Mouse (Mus musculus): Measurements from ENCODE around the gene Pitpnm1.

Pitpnm1 gene

GRCm38 (mm10) chr19:4068717-4069410 is 30.9 kb upstream of the Pitpnm1 start:
- no peak for DNase-seq (ENCODE audit: low spot score in 2 of 2)

- no peak for DNase-seq (ENCODE audit: low spot score in 2 of 2)
Measured at GRCm38 (mm10) chr19:4070311-4070710, 29.5 kb upstream of the Pitpnm1 start.

GRCm38 (mm10) chr19:4070756-4071155 is 29.0 kb upstream of the Pitpnm1 start:
- DNase-seq (ENCODE audit: low spot score in 2 of 2) = no peak

GRCm38 (mm10) chr19:4071406-4071805 is 28.4 kb upstream of the Pitpnm1 start:
- DNase-seq (ENCODE audit: low spot score in 2 of 2) = no peak

- no peak for DNase-seq (ENCODE audit: low spot score in 2 of 2)
Measured at GRCm38 (mm10) chr19:4072706-4073424, 26.9 kb upstream of the Pitpnm1 start.

- DNase-seq (ENCODE audit: low spot score in 2 of 2) = no peak
Measured at GRCm38 (mm10) chr19:4075531-4075930, 24.3 kb upstream of the Pitpnm1 start.

- no peak for DNase-seq (ENCODE audit: low spot score in 2 of 2)
Measured at GRCm38 (mm10) chr19:4079594-4079993, 20.2 kb upstream of the Pitpnm1 start.

- DNase-seq (ENCODE audit: low spot score in 2 of 2) = no peak
Measured at GRCm38 (mm10) chr19:4080511-4081009, 19.2 kb upstream of the Pitpnm1 start.

- DNase-seq (ENCODE audit: low spot score in 2 of 2) = no peak
Measured at GRCm38 (mm10) chr19:4081394-4081793, 18.4 kb upstream of the Pitpnm1 start, which contains the start of gene Cabp2. TSS of gene Cabp2 (plus strand) at chr19:4081578.

GRCm38 (mm10) chr19:4082219-4082965 is 17.4 kb upstream of the Pitpnm1 start:
- DNase-seq (ENCODE audit: low spot score in 2 of 2) = no peak

GRCm38 (mm10) chr19:4083316-4083715 is 16.5 kb upstream of the Pitpnm1 start:
- DNase-seq (ENCODE audit: low spot score in 2 of 2) = no peak

- DNase-seq (ENCODE audit: low spot score in 2 of 2) = no peak
Measured at GRCm38 (mm10) chr19:4083826-4084225, 16.0 kb upstream of the Pitpnm1 start.

GRCm38 (mm10) chr19:4084984-4085383 is 14.8 kb upstream of the Pitpnm1 start:
- no peak for DNase-seq (ENCODE audit: low spot score in 2 of 2)

GRCm38 (mm10) chr19:4086156-4086555 is 13.6 kb upstream of the Pitpnm1 start:
- DNase-seq (ENCODE audit: low spot score in 2 of 2) = no peak

- DNase-seq (ENCODE audit: low spot score in 2 of 2) = no peak
Measured at GRCm38 (mm10) chr19:4087090-4087489, 12.7 kb upstream of the Pitpnm1 start.

GRCm38 (mm10) chr19:4088146-4088545 is 11.7 kb upstream of the Pitpnm1 start:
- DNase-seq (ENCODE audit: low spot score in 2 of 2) = no peak

- no peak for DNase-seq (ENCODE audit: low spot score in 2 of 2)
Measured at GRCm38 (mm10) chr19:4089128-4089527, 10.7 kb upstream of the Pitpnm1 start.

- no peak for DNase-seq (ENCODE audit: low spot score in 2 of 2)
Measured at GRCm38 (mm10) chr19:4090446-4090845, 9.4 kb upstream of the Pitpnm1 start.

- no peak for DNase-seq (ENCODE audit: low spot score in 2 of 2)
Measured at GRCm38 (mm10) chr19:4091383-4091782, 8.4 kb upstream of the Pitpnm1 start.

- DNase-seq (ENCODE audit: low spot score in 2 of 2) = no peak
Measured at GRCm38 (mm10) chr19:4092750-4093149, 7.0 kb upstream of the Pitpnm1 start.

- DNase-seq (ENCODE audit: low spot score in 2 of 2) = no peak
Measured at GRCm38 (mm10) chr19:4093772-4094171, 6.0 kb upstream of the Pitpnm1 start.

GRCm38 (mm10) chr19:4094348-4094747 is 5.5 kb upstream of the Pitpnm1 start:
- no peak for DNase-seq (ENCODE audit: low spot score in 2 of 2)
